In the genomic region with DNA sequence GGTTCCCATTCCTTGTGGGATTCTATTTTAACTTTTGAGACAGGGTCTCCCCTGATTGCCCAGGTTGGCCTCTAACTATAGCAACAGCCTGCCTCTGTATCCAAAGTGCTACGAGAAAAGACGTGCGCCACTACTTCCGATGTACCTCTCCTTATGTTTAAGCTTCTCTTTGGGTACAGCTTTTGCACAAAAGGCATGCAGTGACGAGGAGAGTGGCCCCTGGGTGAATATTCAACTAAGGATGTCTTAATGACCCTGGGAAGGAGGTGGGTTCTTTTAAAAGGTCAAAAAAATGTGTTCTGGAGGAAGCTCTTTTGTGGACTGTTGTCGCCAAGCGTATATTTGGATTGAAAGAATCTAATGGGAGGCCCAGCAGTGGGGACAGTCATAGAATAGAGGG, we compare ENCODE assay signal across 8 mouse cellular contexts. TPM values are rescaled to one million over a fixed set of nuclear protein-coding genes. Genes with fewer than 3 reads are reported as not detected.
DNase-seq lines count a peak whose midpoint lies in the region; ATAC-seq and TF ChIP-seq lines count a peak whose summit lies in the region.

No protein-coding gene starts in this region.

- peak; percentile 45 for DNase-seq in CD4-positive, CD25-positive, alpha-beta regulatory T cell, adult 2 months (ENCODE audit: low read depth, low spot score)
- peak; percentile 41 for DNase-seq in thymus, adult 2 months
- no peak for DNase-seq in thymus, adult 18-20 months
- DNase-seq in kidney, postnatal 14 days = peak; percentile 62
- no peak for DNase-seq in frontal cortex, postnatal 10 days (ENCODE audit: low spot score in 2 of 2)
- no peak for DNase-seq in urinary bladder, postnatal 36 days (ENCODE audit: low spot score in 2 of 2)

- no peak for TF ChIP-seq POLR2A in thymus, adult 2 months (IDR thresholded peaks at IDR 0.05; ENCODE audit: control insufficient read depth, extremely low read depth, insufficient read depth, low read length, poor library complexity)

- no peak for TF ChIP-seq CTCF in thymus, adult 2 months (IDR thresholded peaks at IDR 0.05; ENCODE audit: borderline replicate concordance, control insufficient read depth, extremely low read depth, insufficient read depth, low read length, poor library complexity)

- 48% methylated on average over 7 of the region's 7 CpGs for WGBS in thymus, adult 2 months
- WGBS in neural tube, embryonic 14.5 days = 27% methylated on average over 7 of the region's 7 CpGs

- no peaks in the 10 kb centered on the region for H3K36me3 ChIP-seq in thymus, adult 2 months (ENCODE audit: control insufficient read depth, insufficient read depth, low read length)
- H3K36me3 ChIP-seq in neural tube, embryonic 14.5 days (ENCODE audit: control insufficient read depth, insufficient read depth, low read length) = no peaks in the 10 kb centered on the region

- no peaks in the 10 kb centered on the region for H3K27me3 ChIP-seq in thymus, adult 2 months (ENCODE audit: control insufficient read depth, insufficient read depth, low read length)
- no peaks in the 10 kb centered on the region for H3K27me3 ChIP-seq in neural tube, embryonic 14.5 days (ENCODE audit: control insufficient read depth, insufficient read depth, low read length)

- no peak for ATAC-seq in CD4-positive, CD25-positive, alpha-beta regulatory T cell, adult 4 months
- no peak for ATAC-seq in neural tube, embryonic 14.5 days (ENCODE audit: low read depth)

- H3K4me1 ChIP-seq in thymus, adult 2 months (replicated peaks; ENCODE audit: control insufficient read depth, insufficient read depth, low read length) = peaks cover 32% of the 10 kb centered on the region
- H3K4me1 ChIP-seq in neural tube, embryonic 14.5 days (ENCODE audit: control insufficient read depth, insufficient read depth, low read length) = peaks cover 8% of the 10 kb centered on the region

- peak overlapping the region; percentile 96 for H3K9ac ChIP-seq in neural tube, embryonic 14.5 days (replicated peaks; ENCODE audit: low read depth, low read length)

- H3K9me3 ChIP-seq in neural tube, embryonic 14.5 days (ENCODE audit: control insufficient read depth, low read length) = no peaks in the 10 kb centered on the region

- H3K27ac ChIP-seq in thymus, adult 2 months (ENCODE audit: control insufficient read depth, insufficient read depth, low read length) = peak overlapping the region; percentile 92
- H3K27ac ChIP-seq in neural tube, embryonic 14.5 days (ENCODE audit: low read depth, low read length) = peak overlapping the region; percentile 99

- peak overlapping the region; percentile 7; the same call in 1 of the 2 replicates for H3K4me3 ChIP-seq in thymus, adult 2 months (ENCODE audit: control insufficient read depth, insufficient read depth, low read length)
- H3K4me3 ChIP-seq in neural tube, embryonic 14.5 days (ENCODE audit: low read depth, low read length) = peak overlapping the region; percentile 66

- H3K4me2 ChIP-seq in neural tube, embryonic 14.5 days (ENCODE audit: low read depth, low read length) = peak overlapping the region; percentile 63

RNA-seq across cellular contexts. Expression of gene Ptma, which starts 38.2 kb away (rescaled TPM):
- 1,000 to 10,000 TPM; 2,790 to 2,877 TPM for polyA plus RNA-seq in CD4-positive, CD25-positive, alpha-beta regulatory T cell, adult 4 months (2017; shearing (Covaris generic))
- 2,341 and 3,054 TPM in 2 replicates for polyA plus RNA-seq in thymus, adult 2 months (2012; rRNA removed)
- 1,651 and 1,970 TPM in 2 replicates for polyA plus RNA-seq in neural tube, embryonic 14.5 days (2014; fragmentation: Nextera tagmentation; extraction: Ambion mirVana)

Comparison
In these comparisons a context has a peak if more than half of its experiments do, and no peak if none do; other contexts are left out.
1. DNase-seq: peak in CD4-positive, CD25-positive, alpha-beta regulatory T cell, adult 2 months (single experiment), thymus, adult 2 months (single experiment) and kidney, postnatal 14 days (single experiment); none in thymus, adult 18-20 months (0 of 2), frontal cortex, postnatal 10 days (0 of 2) and urinary bladder, postnatal 36 days (0 of 2).